ENCODE assay signal across 8 mouse cellular contexts in the genomic region with DNA sequence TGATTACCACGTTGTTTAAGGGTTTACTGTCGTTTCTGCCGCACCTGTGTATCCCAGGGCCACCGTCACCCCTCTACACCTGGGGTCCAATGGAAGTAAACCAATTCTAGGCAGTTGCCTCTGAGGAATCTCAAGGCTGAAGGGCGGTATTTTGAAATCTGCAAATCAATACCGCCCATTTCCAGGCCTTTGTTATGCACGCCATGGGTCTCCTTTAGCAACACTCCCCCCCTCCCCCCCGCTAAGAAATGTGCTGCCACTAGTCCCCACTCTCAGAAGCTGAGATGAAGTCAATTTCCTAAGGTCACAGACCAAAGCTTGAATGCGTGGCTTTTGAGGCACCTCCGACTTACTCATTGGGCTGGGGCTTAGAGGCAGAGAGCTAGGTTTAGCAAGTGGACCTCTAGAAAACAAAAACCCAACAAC. TPM values are rescaled to one million over a fixed set of nuclear protein-coding genes. Genes with fewer than 3 reads are reported as not detected.
DNase-seq lines count a peak whose midpoint lies in the region; ATAC-seq lines count a peak whose summit lies in the region.

No protein-coding gene starts in this region.

- H3K4me2 ChIP-seq in intestine, embryonic 14.5 days (ENCODE audit: low read length) = peak overlapping the region; percentile 65
- peak overlapping the region; percentile 54 for H3K4me2 ChIP-seq in midbrain, embryonic 11.5 days

- H3K36me3 ChIP-seq in intestine, embryonic 14.5 days (ENCODE audit: control insufficient read depth, insufficient read depth, low read length) = peaks cover 28% of the 10 kb centered on the region
- 0 out of 2 replicates have a peak, but pooled peaks cover 5% of the 10 kb centered on the region for H3K36me3 ChIP-seq in midbrain, embryonic 11.5 days (ENCODE audit: control insufficient read depth, insufficient read depth, low read length)

- H3K9ac ChIP-seq in intestine, embryonic 14.5 days (ENCODE audit: low read length) = peak overlapping the region; percentile 93
- H3K9ac ChIP-seq in midbrain, embryonic 11.5 days (ENCODE audit: low read length) = peak overlapping the region; percentile 97

- 8% methylated on average over 10 of the region's 10 CpGs for WGBS in intestine, embryonic 14.5 days
- 1% methylated on average over 10 of the region's 10 CpGs for WGBS in midbrain, embryonic 11.5 days

- H3K4me3 ChIP-seq in intestine, embryonic 14.5 days (ENCODE audit: low read depth, low read length) = peak overlapping the region; percentile 97
- H3K4me3 ChIP-seq in midbrain, embryonic 11.5 days (ENCODE audit: low read depth, low read length) = peak overlapping the region; percentile 100

- peak overlapping the region; percentile 75; the same call in 1 of the 2 replicates for H3K27ac ChIP-seq in intestine, embryonic 14.5 days (ENCODE audit: low read depth)
- peak overlapping the region; percentile 71; the same call in 1 of the 2 replicates for H3K27ac ChIP-seq in midbrain, embryonic 11.5 days (ENCODE audit: low read depth, low read length)

- ATAC-seq in intestine, embryonic 14.5 days (replicated peaks; ENCODE audit: low FRiP score, low TSS enrichment, low read depth) = peak; percentile 4; the same call in 1 of the 2 replicates
- peak; percentile 66 for ATAC-seq in midbrain, embryonic 11.5 days (ENCODE audit: low FRiP score)

- peaks cover 17% of the 10 kb centered on the region; the same call in 1 of the 2 replicates for H3K4me1 ChIP-seq in intestine, embryonic 14.5 days (replicated peaks; ENCODE audit: control insufficient read depth, insufficient read depth, low read length)
- peaks cover 4% of the 10 kb centered on the region; the same call in 1 of the 2 replicates for H3K4me1 ChIP-seq in midbrain, embryonic 11.5 days (ENCODE audit: control insufficient read depth, insufficient read depth, low read length)

- no peaks in the 10 kb centered on the region for H3K9me3 ChIP-seq in intestine, embryonic 14.5 days (ENCODE audit: control insufficient read depth, low read length)
- H3K9me3 ChIP-seq in midbrain, embryonic 11.5 days (ENCODE audit: control insufficient read depth, low read length) = no peaks in the 10 kb centered on the region

- H3K27me3 ChIP-seq in intestine, embryonic 14.5 days (replicated peaks; ENCODE audit: control insufficient read depth, insufficient read depth, low read length) = no peaks in the 10 kb centered on the region
- H3K27me3 ChIP-seq in midbrain, embryonic 11.5 days (ENCODE audit: control insufficient read depth, insufficient read depth, low read length) = no peaks in the 10 kb centered on the region

- peak; percentile 22 for DNase-seq in cerebellum, adult 11 months
- no peak for DNase-seq in cerebellum, adult 9-10 months
- peak; percentile 6 for DNase-seq in thymus, postnatal 14 days
- no peak for DNase-seq in thymus, adult 18-20 months
- DNase-seq in intestine, embryonic 14.5 days (ENCODE audit: low spot score) = peak; percentile 63
- peak; percentile 96 for DNase-seq in midbrain, embryonic 11.5 days (ENCODE audit: low spot score, missing footprints)
- no peak for DNase-seq in adrenal gland, adult 18-20 months (ENCODE audit: low spot score in 2 of 2)
- no peak for DNase-seq in layer of hippocampus, adult 18-20 months (ENCODE audit: low spot score in 2 of 2)

RNA-seq across cellular contexts. Expression of a gene that starts 0.6 kb away (rescaled TPM):
- polyA plus RNA-seq in intestine, embryonic 14.5 days (2014; fragmentation: Nextera tagmentation; extraction: Ambion mirVana) = 39.1 and 46.6 TPM in 2 replicates
- 51.2 and 51.4 TPM in 2 replicates for polyA plus RNA-seq in midbrain, embryonic 11.5 days (2014; fragmentation: Nextera tagmentation; extraction: Ambion mirVana)
- total RNA-seq in adrenal gland, adult 18-20 months (2021) = 10 to 100 TPM; 29.1 to 34.4 TPM
- 10 to 100 TPM; 27.0 to 28.6 TPM for total RNA-seq in layer of hippocampus, adult 18-20 months (2021)

RNA-seq across cellular contexts. Expression of a gene that starts 34.3 kb away (rescaled TPM):
- polyA plus RNA-seq in intestine, embryonic 14.5 days (2014; fragmentation: Nextera tagmentation; extraction: Ambion mirVana) = 3.0 and 3.4 TPM in 2 replicates
- polyA plus RNA-seq in midbrain, embryonic 11.5 days (2014; fragmentation: Nextera tagmentation; extraction: Ambion mirVana) = 17.0 and 22.8 TPM in 2 replicates
- total RNA-seq in adrenal gland, adult 18-20 months (2021) = 1 to 10 TPM; 1.7 to 2.3 TPM
- total RNA-seq in layer of hippocampus, adult 18-20 months (2021) = 10 to 100 TPM in 1 of 2 experiments, 1 to 10 TPM in 1; 8.9 to 13.0 TPM

Comparison
In these comparisons a context has a peak if more than half of its experiments do, and no peak if none do; other contexts are left out.
1. DNase-seq: peak in cerebellum, adult 11 months (single experiment), thymus, postnatal 14 days (single experiment), intestine, embryonic 14.5 days (single experiment) and midbrain, embryonic 11.5 days (single experiment); none in cerebellum, adult 9-10 months (single experiment), thymus, adult 18-20 months (0 of 2), adrenal gland, adult 18-20 months (0 of 2) and layer of hippocampus, adult 18-20 months (0 of 2).